19 mouse cellular contexts compared by ENCODE assay signal in the genomic region with DNA sequence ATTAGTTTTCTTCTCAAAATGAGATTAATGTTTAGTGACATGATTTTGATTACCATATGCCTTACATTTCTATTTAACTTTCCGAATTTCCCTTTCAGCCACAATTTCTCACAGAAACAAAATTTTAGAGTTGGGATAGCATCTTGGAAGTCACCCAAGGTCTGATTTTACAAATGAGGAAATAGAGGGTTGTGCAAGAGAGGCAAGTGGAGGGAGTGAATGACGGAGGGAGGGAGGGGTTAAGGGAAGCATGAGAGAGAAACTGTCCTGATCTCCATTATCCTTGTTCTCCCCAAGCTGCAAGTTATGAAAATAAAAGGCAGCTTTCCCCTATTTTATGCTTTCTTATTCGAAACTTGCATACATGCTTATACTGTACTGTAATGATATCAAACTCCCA.
"Had no signal": no experiment of that assay in that cellular context is flagged by ENCODE, and none has a peak within 500 bp of the region (broad histone marks: within the 10 kb centered on the region; RNA-seq: fewer than 3 reads in every experiment).

No protein-coding gene starts in this region.

- H3K27ac ChIP-seq: kidney, embryonic 15.5 days; left cerebral cortex, adult 2 months; limb, embryonic 10.5 days; limb, embryonic 13.5 days; liver, embryonic 12.5 days; liver, embryonic 15.5 days had no signal

- ATAC-seq: liver, embryonic 12.5 days had no signal

- H3K9ac ChIP-seq: kidney, embryonic 15.5 days; limb, embryonic 13.5 days; liver, embryonic 12.5 days; liver, embryonic 15.5 days had no signal

- H3K4me3 ChIP-seq: kidney, embryonic 15.5 days; left cerebral cortex, adult 2 months; limb, embryonic 10.5 days; limb, embryonic 13.5 days; liver, embryonic 12.5 days; liver, embryonic 15.5 days; megakaryocyte, embryonic 14.5 days had no signal

- H3K4me2 ChIP-seq: kidney, embryonic 15.5 days; limb, embryonic 13.5 days; liver, embryonic 12.5 days; liver, embryonic 15.5 days; midbrain, embryonic 11.5 days had no signal

- H3K9me3 ChIP-seq: kidney, embryonic 15.5 days; limb, embryonic 10.5 days; limb, embryonic 13.5 days; liver, embryonic 12.5 days; liver, embryonic 15.5 days; megakaryocyte, embryonic 14.5 days had no signal

- H3K4me1 ChIP-seq: kidney, embryonic 15.5 days; limb, embryonic 10.5 days; limb, embryonic 13.5 days; liver, embryonic 12.5 days; liver, embryonic 15.5 days; megakaryocyte, embryonic 14.5 days had no signal

- DNase-seq: kidney, adult 11 months; kidney, adult 8-10 months; kidney, postnatal 10 days; kidney, postnatal 36 days; layer of hippocampus, postnatal 36 days; liver; lung, adult 18-20 months; lung, postnatal 14 days; midbrain, embryonic 14.5 days; thymus, adult 18-20 months; thymus, postnatal 36 days had no signal

- H3K36me3 ChIP-seq: kidney, embryonic 15.5 days; limb, embryonic 10.5 days; limb, embryonic 13.5 days; liver, embryonic 12.5 days; liver, embryonic 15.5 days had no signal

- H3K27me3 ChIP-seq: kidney, embryonic 15.5 days; limb, embryonic 13.5 days; liver, embryonic 12.5 days; liver, embryonic 15.5 days; megakaryocyte, embryonic 14.5 days had no signal
